ENCODE assay signal across 10 mouse cellular contexts in the genomic region with DNA sequence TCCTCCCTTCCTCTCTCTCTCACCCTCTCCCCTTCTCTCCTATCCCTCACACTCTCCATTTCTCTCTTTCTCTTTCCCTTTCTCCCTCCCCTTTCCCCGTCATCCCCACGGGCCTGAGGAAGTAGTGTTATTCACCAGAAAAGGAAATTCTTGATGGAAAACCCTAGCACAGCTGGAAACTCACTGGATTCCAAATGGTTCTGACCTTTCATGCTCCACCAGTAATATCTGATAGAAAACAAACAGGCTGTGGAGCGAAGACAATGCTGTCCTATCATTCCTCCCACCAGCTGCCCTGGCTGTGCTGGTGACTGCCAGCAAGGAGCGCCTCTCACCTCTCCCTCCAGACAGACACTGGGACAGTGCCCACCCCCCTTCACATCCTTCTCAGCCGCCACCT. TPM values are rescaled to one million over a fixed set of nuclear protein-coding genes. Genes with fewer than 3 reads are reported as not detected.
DNase-seq lines count a peak whose midpoint lies in the region; ATAC-seq and TF ChIP-seq lines count a peak whose summit lies in the region.
"Had no signal": no experiment of that assay in that cellular context is flagged by ENCODE, and none has a peak within 500 bp of the region (broad histone marks: within the 10 kb centered on the region; RNA-seq: fewer than 3 reads in every experiment).

No protein-coding gene starts in this region.

- H3K27ac ChIP-seq in kidney, postnatal 0 days: no peak overlapping the region
- H3K27ac ChIP-seq in forebrain, embryonic 12.5 days: peak overlapping the region; percentile 57
- no peak overlapping the region for H3K27ac ChIP-seq in intestine, embryonic 16.5 days (ENCODE audit: low read length)

- H3K4me3 ChIP-seq in kidney, postnatal 0 days (replicated peaks; ENCODE audit: low read depth, low read length): no peak overlapping the region
- no peak overlapping the region for H3K4me3 ChIP-seq in forebrain, embryonic 12.5 days (replicated peaks)
- no peak overlapping the region for H3K4me3 ChIP-seq in intestine, embryonic 16.5 days (ENCODE audit: low read length)

- no peaks in the 10 kb centered on the region for H3K27me3 ChIP-seq in kidney, postnatal 0 days (ENCODE audit: insufficient read depth, low read length)
- H3K27me3 ChIP-seq in forebrain, embryonic 12.5 days: no peaks in the 10 kb centered on the region
- H3K27me3 ChIP-seq in intestine, embryonic 16.5 days (replicated peaks; ENCODE audit: control insufficient read depth, insufficient read depth, low read length): no peaks in the 10 kb centered on the region

- 9% methylated on average over 5 of the region's 5 CpGs for WGBS in kidney, postnatal 0 days
- WGBS in forebrain, embryonic 12.5 days: 5% methylated on average over 5 of the region's 5 CpGs
- WGBS in intestine, embryonic 16.5 days: 16% methylated on average over 5 of the region's 5 CpGs

- ATAC-seq in kidney, postnatal 0 days (replicated peaks; ENCODE audit: low FRiP score, low read depth): no peak
- peak; percentile 36; the same call in 1 of the 2 replicates for ATAC-seq in forebrain, embryonic 12.5 days (ENCODE audit: low FRiP score)
- ATAC-seq in intestine, embryonic 16.5 days: peak; percentile 7; the same call in 1 of the 2 replicates

- no peak overlapping the region for H3K9ac ChIP-seq in kidney, postnatal 0 days (ENCODE audit: low read depth, low read length)
- H3K9ac ChIP-seq in forebrain, embryonic 12.5 days: 0 out of 2 replicates have a peak overlapping the region, but pooled peaks have one; percentile 21
- H3K9ac ChIP-seq in intestine, embryonic 16.5 days (ENCODE audit: low read depth, low read length): 0 out of 2 replicates have a peak overlapping the region, but pooled peaks have one; percentile 7

- peaks cover 4% of the 10 kb centered on the region; the same call in 1 of the 2 replicates for H3K4me1 ChIP-seq in kidney, postnatal 0 days (replicated peaks; ENCODE audit: insufficient read depth, low read length)
- H3K4me1 ChIP-seq in forebrain, embryonic 12.5 days: peaks cover 37% of the 10 kb centered on the region
- H3K4me1 ChIP-seq in intestine, embryonic 16.5 days (ENCODE audit: control insufficient read depth, insufficient read depth, low read length): peaks cover 7% of the 10 kb centered on the region

- H3K36me3 ChIP-seq in kidney, postnatal 0 days (ENCODE audit: insufficient read depth, low read length): no peaks in the 10 kb centered on the region
- peaks cover 22% of the 10 kb centered on the region for H3K36me3 ChIP-seq in forebrain, embryonic 12.5 days (replicated peaks)
- H3K36me3 ChIP-seq in intestine, embryonic 16.5 days (ENCODE audit: control insufficient read depth, insufficient read depth, low read length): no peaks in the 10 kb centered on the region
- H3K36me3 ChIP-seq: G1E had no signal

- intact Hi-C loops in left cerebral cortex, postnatal 36 days (cut with DNase I): no loop called here

- peak; percentile 53 for DNase-seq in kidney, postnatal 0 days (ENCODE audit: low spot score)
- no peak for DNase-seq in kidney, adult 8-10 months
- DNase-seq in retina, embryonic 14.5 days (ENCODE audit: low spot score): peak; percentile 46
- no peak for DNase-seq in adrenal gland, postnatal 25 days
- DNase-seq in left cerebral cortex, postnatal 36 days (ENCODE audit: low spot score in 2 of 2): no peak
- DNase-seq in testis, postnatal 14 days (ENCODE audit: low spot score): no peak

- no peaks in the 10 kb centered on the region for H3K9me3 ChIP-seq in kidney, postnatal 0 days (replicated peaks; ENCODE audit: low read length)
- H3K9me3 ChIP-seq in forebrain, embryonic 12.5 days: no peaks in the 10 kb centered on the region
- no peaks in the 10 kb centered on the region for H3K9me3 ChIP-seq in intestine, embryonic 16.5 days (ENCODE audit: control insufficient read depth, low read length)

- no peak for TF ChIP-seq CTCF in kidney, postnatal 0 days (IDR thresholded peaks at IDR 0.05; ENCODE audit: low read depth)

- H3K4me2 ChIP-seq in kidney, postnatal 0 days (ENCODE audit: low read length): peak overlapping the region; percentile 51
- peak overlapping the region; percentile 57 for H3K4me2 ChIP-seq in forebrain, embryonic 12.5 days
- peak overlapping the region; percentile 45; the same call in 1 of the 2 replicates for H3K4me2 ChIP-seq in intestine, embryonic 16.5 days (ENCODE audit: low read depth, low read length)

RNA-seq across cellular contexts. Expression of gene Gnaz, which starts 27.9 kb away (rescaled TPM):
- 5.0 and 5.6 TPM in 2 replicates for polyA plus RNA-seq in kidney, postnatal 0 days (2015; fragmentation: Nextera tagmentation; extraction: Ambion mirVana)
- 14.0 and 18.5 TPM in 2 replicates for polyA plus RNA-seq in forebrain, embryonic 12.5 days (2016; fragmentation: Nextera tagmentation; extraction: Ambion mirVana)
- 2.2 and 2.9 TPM in 2 replicates for polyA plus RNA-seq in intestine, embryonic 16.5 days (2015; fragmentation: Nextera tagmentation; extraction: Ambion mirVana)
- total RNA-seq in adrenal gland, postnatal 25 days (2021): 2.4 and 3.5 TPM in 2 replicates
- total RNA-seq in left cerebral cortex, postnatal 36 days (2021): 100 to 1,000 TPM; 120 to 122 TPM

RNA-seq across cellular contexts. Expression of gene Rsph14, which starts 37.5 kb away (rescaled TPM):
- polyA plus RNA-seq in kidney, postnatal 0 days (2015; fragmentation: Nextera tagmentation; extraction: Ambion mirVana): not detected in 2 replicates
- polyA plus RNA-seq in forebrain, embryonic 12.5 days (2016; fragmentation: Nextera tagmentation; extraction: Ambion mirVana): 0.72 TPM in 1 of 2 replicates, not detected in the other
- not detected in 2 replicates for polyA plus RNA-seq in intestine, embryonic 16.5 days (2015; fragmentation: Nextera tagmentation; extraction: Ambion mirVana)
- total RNA-seq in adrenal gland, postnatal 25 days (2021): 0.52 TPM in 1 of 2 replicates, not detected in the other
- total RNA-seq in left cerebral cortex, postnatal 36 days (2021): under 1 TPM; 0.32 to 0.35 TPM
- polyA plus RNA-seq: G1E; spleen, adult 2 months had no signal

RNA-seq across cellular contexts. Expression of gene Rab36, which starts 42.0 kb away (rescaled TPM):
- polyA plus RNA-seq in kidney, postnatal 0 days (2015; fragmentation: Nextera tagmentation; extraction: Ambion mirVana): 8.0 and 8.4 TPM in 2 replicates
- 12.2 and 13.5 TPM in 2 replicates for polyA plus RNA-seq in forebrain, embryonic 12.5 days (2016; fragmentation: Nextera tagmentation; extraction: Ambion mirVana)
- polyA plus RNA-seq in intestine, embryonic 16.5 days (2015; fragmentation: Nextera tagmentation; extraction: Ambion mirVana): 5.2 and 5.5 TPM in 2 replicates
- 14.8 and 21.8 TPM in 2 replicates for total RNA-seq in adrenal gland, postnatal 25 days (2021)
- 10 to 100 TPM; 29.0 to 38.5 TPM for total RNA-seq in left cerebral cortex, postnatal 36 days (2021)
- polyA plus RNA-seq: G1E had no signal

Comparison
In these comparisons a context has a peak if more than half of its experiments do, and no peak if none do; other contexts are left out.
1. DNase-seq: peak in kidney, postnatal 0 days (single experiment) and retina, embryonic 14.5 days (single experiment); none in kidney, adult 8-10 months (0 of 2), adrenal gland, postnatal 25 days (single experiment), left cerebral cortex, postnatal 36 days (0 of 2) and testis, postnatal 14 days (single experiment).
2. Peak in every context shown above with its lines, with median percentiles within 50 percentile points of each other: H3K4me2 ChIP-seq.